Mouse (Mus musculus) cerebellum, adult 2 months (tissue): ENCODE measurements around the gene Gm13275.
"Not testable (repeated sequence)": the region's sequence is repeated elsewhere in the genome, so short reads cannot be mapped to it uniquely, and the experiment has no call there.

Source experiments
- CTCF ChIP-seq: fragments of 200-500 bp; IDR thresholded peaks from 2 replicates; pipeline ENCODE4 v1.5.1; 2011; ENCODE audit warnings: low read depth, mild to moderate bottlenecking, control low read depth, low read length, moderate library complexity, borderline replicate concordance; ENCODE audit not compliant: insufficient read depth
- POLR2A ChIP-seq: fragments of 200-500 bp; IDR thresholded peaks from 2 replicates; pipeline ENCODE4 v1.6.1; 2011; ENCODE audit warnings: low read length, control low read depth, borderline replicate concordance; ENCODE audit not compliant: insufficient read depth

DNA sequence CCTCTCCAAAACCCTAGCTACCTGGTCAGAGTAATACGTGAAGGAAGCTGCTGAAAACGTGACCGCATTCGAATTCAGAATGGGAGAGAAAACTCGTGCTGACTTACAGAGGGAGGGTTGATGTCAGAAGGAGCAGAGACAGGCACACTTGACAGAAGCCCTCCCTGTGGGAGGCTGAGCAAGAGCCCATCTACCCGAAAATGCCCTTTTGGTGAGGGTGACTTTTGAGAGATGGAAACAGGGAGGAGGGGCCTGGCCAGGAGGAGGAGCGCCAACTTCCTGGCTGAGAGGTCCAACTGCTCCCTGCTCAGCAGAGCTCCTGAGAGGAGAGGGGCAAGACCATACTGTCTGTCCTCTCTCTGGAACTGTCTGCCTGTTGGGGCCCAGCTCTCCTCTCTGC lies 5.1 kb downstream of the Gm13275 start, which contains the start of gene Gm13285:
- TF ChIP-seq POLR2A, CTCF: not testable (repeated sequence)
